In the genomic region with DNA sequence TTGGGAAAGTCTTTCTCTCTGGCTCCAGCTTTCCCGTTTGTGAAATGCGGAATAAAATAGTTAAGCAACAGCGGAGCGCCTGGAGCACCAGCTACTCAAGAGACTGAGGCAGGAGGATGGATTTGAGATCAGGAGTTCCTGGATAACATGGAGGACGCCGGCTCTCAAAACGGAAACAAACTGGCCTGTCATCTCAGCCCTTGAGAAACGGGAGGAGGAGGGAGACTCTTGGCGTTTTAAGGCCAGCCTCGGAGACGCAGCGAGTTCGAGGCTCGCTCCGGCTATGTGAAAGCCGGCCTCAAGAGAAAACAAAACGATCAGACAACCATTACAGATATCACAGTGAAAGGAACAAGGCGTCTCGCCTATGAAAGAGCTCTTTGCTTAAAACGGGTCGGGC, we compare ENCODE assay signal across 8 mouse cellular contexts. TPM values are rescaled to one million over a fixed set of nuclear protein-coding genes. Genes with fewer than 3 reads are reported as not detected.
DNase-seq lines count a peak whose midpoint lies in the region; ATAC-seq and TF ChIP-seq lines count a peak whose summit lies in the region.

No protein-coding gene starts in this region.

- peak overlapping the region; percentile 92 for H3K4me3 ChIP-seq in lung, embryonic 14.5 days (ENCODE audit: low read depth, low read length)
- peak overlapping the region; percentile 82 for H3K4me3 ChIP-seq in hindbrain, embryonic 14.5 days (replicated peaks; ENCODE audit: low read length)
- H3K4me3 ChIP-seq in midbrain, embryonic 13.5 days (replicated peaks) = peak overlapping the region; percentile 96

- peak overlapping the region; percentile 97 for H3K27ac ChIP-seq in lung, embryonic 14.5 days (ENCODE audit: low read depth)
- peak overlapping the region; percentile 98 for H3K27ac ChIP-seq in hindbrain, embryonic 14.5 days
- peak overlapping the region; percentile 98 for H3K27ac ChIP-seq in midbrain, embryonic 13.5 days

- H3K4me1 ChIP-seq in lung, embryonic 14.5 days (ENCODE audit: insufficient read depth) = no peaks in the 10 kb centered on the region
- peaks cover 12% of the 10 kb centered on the region for H3K4me1 ChIP-seq in hindbrain, embryonic 14.5 days (replicated peaks; ENCODE audit: control insufficient read depth, insufficient read depth, low read length)
- peaks cover 26% of the 10 kb centered on the region for H3K4me1 ChIP-seq in midbrain, embryonic 13.5 days (replicated peaks)

- no peaks in the 10 kb centered on the region for H3K27me3 ChIP-seq in lung, embryonic 14.5 days (ENCODE audit: insufficient read depth, low read length)
- no peaks in the 10 kb centered on the region for H3K27me3 ChIP-seq in hindbrain, embryonic 14.5 days (ENCODE audit: control insufficient read depth, insufficient read depth, low read length)
- no peaks in the 10 kb centered on the region for H3K27me3 ChIP-seq in midbrain, embryonic 13.5 days

- ATAC-seq in lung, embryonic 14.5 days (ENCODE audit: insufficient read depth) = no peak
- no peak for ATAC-seq in hindbrain, embryonic 14.5 days (ENCODE audit: low FRiP score)
- ATAC-seq in midbrain, embryonic 13.5 days = no peak

- WGBS in lung, embryonic 14.5 days = 2% methylated on average over 21 of the region's 21 CpGs
- WGBS in hindbrain, embryonic 14.5 days = 4% methylated on average over 21 of the region's 21 CpGs
- 6% methylated on average over 21 of the region's 21 CpGs for WGBS in midbrain, embryonic 13.5 days

- no peaks in the 10 kb centered on the region for H3K9me3 ChIP-seq in lung, embryonic 14.5 days (ENCODE audit: low read depth, low read length)
- no peaks in the 10 kb centered on the region for H3K9me3 ChIP-seq in hindbrain, embryonic 14.5 days (ENCODE audit: control insufficient read depth, low read length)
- no peaks in the 10 kb centered on the region for H3K9me3 ChIP-seq in midbrain, embryonic 13.5 days

- H3K4me2 ChIP-seq in lung, embryonic 14.5 days = peak overlapping the region; percentile 93
- peak overlapping the region; percentile 93 for H3K4me2 ChIP-seq in hindbrain, embryonic 14.5 days (replicated peaks)
- H3K4me2 ChIP-seq in midbrain, embryonic 13.5 days (replicated peaks) = peak overlapping the region; percentile 89

- peaks cover 27% of the 10 kb centered on the region for H3K36me3 ChIP-seq in lung, embryonic 14.5 days (ENCODE audit: insufficient read depth)
- H3K36me3 ChIP-seq in hindbrain, embryonic 14.5 days (replicated peaks; ENCODE audit: control insufficient read depth, insufficient read depth) = peaks cover 19% of the 10 kb centered on the region
- H3K36me3 ChIP-seq in midbrain, embryonic 13.5 days = peaks cover 35% of the 10 kb centered on the region

- intact Hi-C loops in left cerebral cortex, postnatal 25 days (cut with DNase I) = loop anchor here (10.0 kb wide), 1 partner anchor 794 kb away; the partner anchor contains the start of gene Ndufa6

- no peak for TF ChIP-seq CTCF in lung, embryonic 14.5 days (IDR thresholded peaks at IDR 0.05; ENCODE audit: low read depth)

- no peak for DNase-seq in lung, embryonic 14.5 days
- no peak for DNase-seq in lung, adult 18-20 months
- DNase-seq in c-Kit-positive CD71-positive TER-119-positive erythroid progenitor cells, embryonic 14.5 days (ENCODE audit: low spot score) = peak; percentile 29
- peak; percentile 31 for DNase-seq in hindbrain, embryonic 14.5 days (ENCODE audit: low spot score)
- no peak for DNase-seq in left cerebral cortex, postnatal 25 days (ENCODE audit: low spot score in 2 of 2)
- no peak for DNase-seq in cerebellum, adult 9-11 months
- no peak for DNase-seq in right cerebral cortex, adult 18-20 months

- H3K9ac ChIP-seq in lung, embryonic 14.5 days = peak overlapping the region; percentile 86
- H3K9ac ChIP-seq in hindbrain, embryonic 14.5 days = peak overlapping the region; percentile 89
- peak overlapping the region; percentile 97 for H3K9ac ChIP-seq in midbrain, embryonic 13.5 days (replicated peaks)

RNA-seq across cellular contexts. Expression of gene Poldip3, which starts 0.8 kb away (rescaled TPM):
- 159 and 162 TPM in 2 replicates for polyA plus RNA-seq in lung, embryonic 14.5 days (2014; fragmentation: Nextera tagmentation; extraction: Ambion mirVana)
- polyA plus RNA-seq in hindbrain, embryonic 14.5 days (2014; fragmentation: Nextera tagmentation; extraction: Ambion mirVana) = 143 and 145 TPM in 2 replicates
- polyA plus RNA-seq in midbrain, embryonic 13.5 days (2015; fragmentation: Nextera tagmentation; extraction: Ambion mirVana) = 166 and 169 TPM in 2 replicates
- total RNA-seq in left cerebral cortex, postnatal 25 days (2021) = 10 to 100 TPM; 86.0 to 86.2 TPM

RNA-seq across cellular contexts. Expression of gene Cyb5r3, which starts 24.0 kb away (rescaled TPM):
- polyA plus RNA-seq in lung, embryonic 14.5 days (2014; fragmentation: Nextera tagmentation; extraction: Ambion mirVana) = 161 and 164 TPM in 2 replicates
- polyA plus RNA-seq in hindbrain, embryonic 14.5 days (2014; fragmentation: Nextera tagmentation; extraction: Ambion mirVana) = 112 and 129 TPM in 2 replicates
- polyA plus RNA-seq in midbrain, embryonic 13.5 days (2015; fragmentation: Nextera tagmentation; extraction: Ambion mirVana) = 123 and 133 TPM in 2 replicates
- 10 to 100 TPM; 55.8 to 58.8 TPM for total RNA-seq in left cerebral cortex, postnatal 25 days (2021)

RNA-seq across cellular contexts. Expression of gene Rrp7a, which starts 25.8 kb away (rescaled TPM):
- polyA plus RNA-seq in lung, embryonic 14.5 days (2014; fragmentation: Nextera tagmentation; extraction: Ambion mirVana) = 51.0 and 59.3 TPM in 2 replicates
- 64.7 and 68.2 TPM in 2 replicates for polyA plus RNA-seq in hindbrain, embryonic 14.5 days (2014; fragmentation: Nextera tagmentation; extraction: Ambion mirVana)
- 72.4 and 77.0 TPM in 2 replicates for polyA plus RNA-seq in midbrain, embryonic 13.5 days (2015; fragmentation: Nextera tagmentation; extraction: Ambion mirVana)
- total RNA-seq in left cerebral cortex, postnatal 25 days (2021) = 100 to 1,000 TPM; 140 to 161 TPM

RNA-seq across cellular contexts. Expression of gene Serhl, which starts 59.1 kb away (rescaled TPM):
- 60.6 and 68.1 TPM in 2 replicates for polyA plus RNA-seq in lung, embryonic 14.5 days (2014; fragmentation: Nextera tagmentation; extraction: Ambion mirVana)
- polyA plus RNA-seq in hindbrain, embryonic 14.5 days (2014; fragmentation: Nextera tagmentation; extraction: Ambion mirVana) = 31.4 and 34.8 TPM in 2 replicates
- polyA plus RNA-seq in midbrain, embryonic 13.5 days (2015; fragmentation: Nextera tagmentation; extraction: Ambion mirVana) = 27.2 and 30.6 TPM in 2 replicates
- total RNA-seq in left cerebral cortex, postnatal 25 days (2021) = 1 to 10 TPM; 8.3 to 9.8 TPM

Comparison
In these comparisons a context has a peak if more than half of its experiments do, and no peak if none do; other contexts are left out.
1. DNase-seq: peak in c-Kit-positive CD71-positive TER-119-positive erythroid progenitor cells, embryonic 14.5 days (single experiment) and hindbrain, embryonic 14.5 days (single experiment); none in lung, embryonic 14.5 days (single experiment), lung, adult 18-20 months (0 of 2), left cerebral cortex, postnatal 25 days (0 of 2), cerebellum, adult 9-11 months (single experiment) and right cerebral cortex, adult 18-20 months (single experiment).
2. Peak in every context shown above with its lines, with median percentiles within 50 percentile points of each other: H3K27ac ChIP-seq, H3K4me2 ChIP-seq, H3K4me3 ChIP-seq and H3K9ac ChIP-seq.